Comparison of ENCODE assay signal across 21 mouse cellular contexts in the genomic region with DNA sequence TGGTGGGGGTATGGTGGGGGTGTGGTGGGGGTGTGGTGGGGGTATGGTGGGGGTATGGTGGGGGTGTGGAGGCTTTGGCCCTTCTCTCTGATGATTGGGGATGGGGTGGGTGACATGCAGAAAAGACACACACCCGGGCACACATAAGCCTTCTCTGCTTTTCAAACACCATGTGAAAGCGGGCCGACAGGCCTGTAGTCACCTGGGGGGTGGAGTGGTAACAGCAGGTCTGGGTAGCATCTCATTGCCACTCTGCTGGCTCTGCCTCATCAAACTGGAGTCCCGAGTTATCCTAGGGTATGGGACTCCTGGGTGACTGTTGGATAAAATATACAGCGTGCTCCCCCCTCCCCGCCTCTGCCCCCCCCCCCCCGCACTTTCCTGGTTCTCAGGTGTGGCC. TPM values are rescaled to one million over a fixed set of nuclear protein-coding genes. Genes with fewer than 3 reads are reported as not detected.
DNase-seq lines count a peak whose midpoint lies in the region; ATAC-seq and TF ChIP-seq lines count a peak whose summit lies in the region.
"Had no signal": no experiment of that assay in that cellular context is flagged by ENCODE, and none has a peak within 500 bp of the region (broad histone marks: within the 10 kb centered on the region; RNA-seq: fewer than 3 reads in every experiment).

No protein-coding gene starts in this region.

- H3K4me1 ChIP-seq in hindbrain, embryonic 12.5 days: peaks cover 46% of the 10 kb centered on the region
- H3K4me1 ChIP-seq in hindbrain, postnatal 0 days (ENCODE audit: insufficient read depth, low read length): 0 out of 2 replicates have a peak, but pooled peaks cover 6% of the 10 kb centered on the region

- WGBS in hindbrain, embryonic 12.5 days: 77% methylated on average over 5 of the region's 7 CpGs
- WGBS in hindbrain, postnatal 0 days: 68% methylated on average over 5 of the region's 7 CpGs

- no peak overlapping the region for H3K4me3 ChIP-seq in hindbrain, embryonic 12.5 days
- no peak overlapping the region for H3K4me3 ChIP-seq in hindbrain, postnatal 0 days (ENCODE audit: low read length)

- no peak overlapping the region for H3K4me2 ChIP-seq in hindbrain, embryonic 12.5 days (replicated peaks)
- no peak overlapping the region for H3K4me2 ChIP-seq in hindbrain, postnatal 0 days (ENCODE audit: low read depth, low read length)

- 0 out of 2 replicates have a peak overlapping the region, but pooled peaks have one; percentile 2 for H3K27ac ChIP-seq in hindbrain, embryonic 12.5 days
- no peak overlapping the region for H3K27ac ChIP-seq in hindbrain, postnatal 0 days

- TF ChIP-seq CTCF in hindbrain, postnatal 0 days (IDR thresholded peaks at IDR 0.05; ENCODE audit: low read depth): no peak

- no peaks in the 10 kb centered on the region for H3K36me3 ChIP-seq in hindbrain, embryonic 12.5 days
- no peaks in the 10 kb centered on the region for H3K36me3 ChIP-seq in hindbrain, postnatal 0 days (ENCODE audit: insufficient read depth, low read length)
- H3K36me3 ChIP-seq: G1E had no signal

- H3K9me3 ChIP-seq in hindbrain, embryonic 12.5 days (replicated peaks): no peaks in the 10 kb centered on the region
- no peaks in the 10 kb centered on the region for H3K9me3 ChIP-seq in hindbrain, postnatal 0 days (ENCODE audit: low read length)
- H3K9me3 ChIP-seq: G1E had no signal

- DNase-seq in cerebellum, adult 11-12 months: peak; percentile 60
- DNase-seq in cerebellum, postnatal 36 days: no peak
- DNase-seq in hindbrain, postnatal 0 days (ENCODE audit: low spot score): no peak
- DNase-seq: adrenal gland, adult 2 months; adrenal gland, adult 8-10 months; adrenal gland, postnatal 10 days; adrenal gland, postnatal 14 days; adrenal gland, postnatal 25 days; adrenal gland, postnatal 36 days; B cell, adult 2 months; cerebellum, adult 11 months; cerebellum, adult 18-20 months had no signal

- peaks cover 37% of the 10 kb centered on the region for H3K27me3 ChIP-seq in hindbrain, embryonic 12.5 days
- no peaks in the 10 kb centered on the region for H3K27me3 ChIP-seq in hindbrain, postnatal 0 days (ENCODE audit: insufficient read depth, low read length)

- H3K9ac ChIP-seq in hindbrain, embryonic 12.5 days: no peak overlapping the region
- H3K9ac ChIP-seq in hindbrain, postnatal 0 days (replicated peaks; ENCODE audit: low read length): no peak overlapping the region

- ATAC-seq in hindbrain, embryonic 12.5 days (ENCODE audit: low FRiP score): no peak
- no peak for ATAC-seq in hindbrain, postnatal 0 days
- ATAC-seq: activated CD4-positive, CD25-positive, alpha-beta regulatory T cell, adult 4 months; CD4-positive, CD25-positive, alpha-beta regulatory T cell, adult 4 months; Patski had no signal

RNA-seq across cellular contexts. Expression of gene Slc22a12, which starts 48.8 kb away (rescaled TPM):
- polyA plus RNA-seq in hindbrain, embryonic 12.5 days (2016; fragmentation: Nextera tagmentation; extraction: Ambion mirVana): not detected in 2 replicates
- 0.21 and 1.2 TPM in 2 replicates for total RNA-seq in hindbrain, postnatal 0 days (2014; rRNA removed)
- polyA plus RNA-seq in hindbrain, postnatal 0 days (2015; fragmentation: Nextera tagmentation; extraction: Ambion mirVana): 0.28 and 0.35 TPM in 2 replicates
- total RNA-seq: adrenal gland, postnatal 10 days; adrenal gland, postnatal 14 days; adrenal gland, postnatal 25 days; ES-E14; G1E; MEL had no signal
- polyA plus RNA-seq: activated CD4-positive, CD25-positive, alpha-beta regulatory T cell, adult 4 months; brain, embryonic 14.5 days; C2C12; CD4-positive, CD25-positive, alpha-beta regulatory T cell, adult 4 months; G1E; Patski had no signal
